Mouse (Mus musculus): ENCODE data around the gene Pbx2. TPM values are rescaled to one million over a fixed set of nuclear protein-coding genes. Genes with fewer than 3 reads are reported as not detected.
A peak's percentile ranks its signal among the peaks of the same experiment; 100 is the strongest.

Gene Pbx2
- polyA plus RNA-seq, 1 experiment, result 18.1 TPM

DNA sequence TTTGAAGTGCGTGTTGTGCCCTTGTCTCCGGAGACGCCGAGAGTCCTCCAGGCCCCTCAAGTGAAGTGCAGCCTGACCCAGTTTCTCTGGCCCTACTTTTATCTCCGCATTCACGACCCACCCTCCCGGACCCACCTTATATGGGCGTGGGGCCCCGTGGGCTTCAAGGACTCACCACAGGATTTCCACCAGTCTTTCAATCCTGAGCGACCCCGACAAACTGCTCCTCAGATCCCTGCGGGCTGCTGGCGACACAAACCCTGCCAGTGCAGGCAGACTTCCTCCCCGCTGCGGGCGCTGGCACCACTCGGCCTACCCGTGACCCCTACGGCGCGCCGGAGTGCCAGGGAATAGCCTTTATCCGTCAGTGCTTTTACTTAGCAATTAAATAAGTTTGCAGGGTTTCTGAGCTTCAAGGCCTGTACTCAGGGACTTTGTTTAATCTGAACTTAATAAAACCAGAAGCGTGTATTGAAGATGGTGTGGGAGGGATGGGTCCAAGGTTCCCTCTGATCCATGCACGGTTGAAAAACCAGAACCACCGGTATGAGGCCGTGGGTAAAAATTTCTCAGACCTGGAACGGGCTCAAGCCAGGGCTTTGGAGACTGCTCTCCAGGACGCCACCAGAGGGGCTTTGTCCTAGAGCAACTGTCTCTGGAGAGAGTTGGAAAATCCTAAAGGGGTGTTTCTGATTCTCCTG lies 37.0 kb downstream of the Pbx2 start, which contains the start of gene Ppt2:
TSS of gene Ppt2 (minus strand) at position 568 of the 701 bp plus-strand sequence.
- H3K27me3 ChIP-seq (ENCODE audit: control insufficient read depth, insufficient read depth, insufficient read length), result peaks cover 27% of the 10 kb centered on the region
- H3K79me3 ChIP-seq (ENCODE audit: low read depth), result no peaks in the 10 kb centered on the region
- H3K79me2 ChIP-seq (ENCODE audit: control insufficient read depth, insufficient read depth), result no peaks in the 10 kb centered on the region
- H3K36me3 ChIP-seq (ENCODE audit: control insufficient read depth, insufficient read depth), result no peaks in the 10 kb centered on the region
- peak within 1 kb of the TSS; percentile 75 for H3ac ChIP-seq (ENCODE audit: control insufficient read depth, insufficient read length, low read depth)
- TF ChIP-seq MYOD1 (IDR thresholded peaks at IDR 0.05; ENCODE audit: control insufficient read depth, insufficient read length, low read depth) (no peak), MYOG (IDR thresholded peaks at IDR 0.05; ENCODE audit: control insufficient read depth, extremely low read depth, insufficient read length) (no peak), CEBPB (IDR thresholded peaks at IDR 0.05; ENCODE audit: low read depth) (no peak), FOSL1 (IDR thresholded peaks at IDR 0.05; ENCODE audit: insufficient read depth, low read length, poor library complexity, severe bottlenecking) (no peak), MAX (IDR thresholded peaks at IDR 0.05) (no peak), USF1 (IDR thresholded peaks at IDR 0.05; ENCODE audit: low read depth) (no peak), CTCF (IDR thresholded peaks at IDR 0.05; ENCODE audit: control insufficient read depth, insufficient read depth, insufficient read length) (no peak)
- H3K4me3 ChIP-seq (ENCODE audit: insufficient read depth, poor library complexity, severe bottlenecking), result peak within 1 kb of the TSS; percentile 32

DNA sequence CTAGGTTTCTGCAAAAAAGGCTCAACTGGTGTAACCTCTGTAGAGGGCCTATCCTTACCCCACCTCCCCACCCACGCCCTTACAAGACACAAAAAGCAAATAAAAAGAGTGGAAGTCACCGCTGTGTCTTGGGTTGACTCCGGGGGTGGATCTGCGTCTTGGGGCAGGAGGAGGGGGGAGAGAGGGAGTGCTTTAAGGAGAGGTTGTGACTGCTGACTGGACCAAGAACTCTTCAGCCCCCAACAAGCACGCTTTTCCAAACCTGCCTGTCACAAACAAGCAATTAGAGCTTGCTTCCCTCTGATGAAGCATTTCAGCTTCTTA lies 37.5 kb downstream of the Pbx2 start:
- Histone ChIP-seq H3K79me2 (ENCODE audit: control insufficient read depth, insufficient read depth) (no peaks in the 10 kb centered on the region), H3K79me3 (ENCODE audit: low read depth) (no peaks in the 10 kb centered on the region), H3K27me3 (ENCODE audit: control insufficient read depth, insufficient read depth, insufficient read length) (peaks cover 31% of the 10 kb centered on the region), H3K36me3 (ENCODE audit: control insufficient read depth, insufficient read depth) (no peaks in the 10 kb centered on the region), H3K4me3 (ENCODE audit: insufficient read depth, poor library complexity, severe bottlenecking) (no peak overlapping the region), H3ac (ENCODE audit: control insufficient read depth, insufficient read length, low read depth) (no peak overlapping the region)
- TF ChIP-seq MYOG (IDR thresholded peaks at IDR 0.05; ENCODE audit: control insufficient read depth, extremely low read depth, insufficient read length), result no peak
- no peak for TF ChIP-seq CTCF (IDR thresholded peaks at IDR 0.05; ENCODE audit: control insufficient read depth, insufficient read depth, insufficient read length)
- TF ChIP-seq CEBPB (IDR thresholded peaks at IDR 0.05; ENCODE audit: low read depth), result no peak
- TF ChIP-seq FOSL1 (IDR thresholded peaks at IDR 0.05; ENCODE audit: insufficient read depth, low read length, poor library complexity, severe bottlenecking), result no peak
- TF ChIP-seq MAX (IDR thresholded peaks at IDR 0.05), result no peak
- TF ChIP-seq MYOD1 (IDR thresholded peaks at IDR 0.05; ENCODE audit: control insufficient read depth, insufficient read length, low read depth), result no peak
- no peak for TF ChIP-seq USF1 (IDR thresholded peaks at IDR 0.05; ENCODE audit: low read depth)

DNA sequence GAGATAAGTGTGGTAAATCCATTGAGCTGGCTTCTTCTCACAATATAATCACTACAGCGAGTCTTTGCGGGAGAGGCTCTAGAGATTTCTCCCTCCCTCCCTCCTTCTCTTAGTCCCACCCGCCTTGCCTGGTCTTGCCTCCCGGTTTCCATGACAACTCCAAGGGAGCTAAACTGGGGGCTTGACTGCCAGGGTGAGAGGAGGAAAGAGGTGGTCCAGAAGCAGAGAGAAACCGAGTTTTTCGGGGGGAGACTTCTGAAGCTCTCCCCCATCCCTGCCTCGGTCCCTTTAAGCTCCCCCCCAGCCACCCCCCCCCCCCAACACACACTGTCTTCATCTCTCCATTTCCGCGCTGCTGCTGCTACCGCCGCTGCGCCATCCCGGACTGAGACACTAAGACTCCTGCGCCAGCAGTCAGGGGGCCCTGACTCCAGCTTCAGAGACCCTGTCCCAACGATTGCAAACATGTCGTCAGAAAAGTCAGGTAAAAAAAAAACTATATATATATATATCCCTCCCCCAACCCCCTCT lies 38.2 kb downstream of the Pbx2 start, which contains the start of gene Prrt1:
TSS of gene Prrt1 (plus strand) at position 313 of the 531 bp plus-strand sequence.
- H3K79me3 ChIP-seq (ENCODE audit: low read depth), result no peaks in the 10 kb centered on the region
- peaks cover 38% of the 10 kb centered on the region for H3K27me3 ChIP-seq (ENCODE audit: control insufficient read depth, insufficient read depth, insufficient read length)
- H3K4me3 ChIP-seq (ENCODE audit: insufficient read depth, poor library complexity, severe bottlenecking), result no peak within 1 kb of the TSS

DNA sequence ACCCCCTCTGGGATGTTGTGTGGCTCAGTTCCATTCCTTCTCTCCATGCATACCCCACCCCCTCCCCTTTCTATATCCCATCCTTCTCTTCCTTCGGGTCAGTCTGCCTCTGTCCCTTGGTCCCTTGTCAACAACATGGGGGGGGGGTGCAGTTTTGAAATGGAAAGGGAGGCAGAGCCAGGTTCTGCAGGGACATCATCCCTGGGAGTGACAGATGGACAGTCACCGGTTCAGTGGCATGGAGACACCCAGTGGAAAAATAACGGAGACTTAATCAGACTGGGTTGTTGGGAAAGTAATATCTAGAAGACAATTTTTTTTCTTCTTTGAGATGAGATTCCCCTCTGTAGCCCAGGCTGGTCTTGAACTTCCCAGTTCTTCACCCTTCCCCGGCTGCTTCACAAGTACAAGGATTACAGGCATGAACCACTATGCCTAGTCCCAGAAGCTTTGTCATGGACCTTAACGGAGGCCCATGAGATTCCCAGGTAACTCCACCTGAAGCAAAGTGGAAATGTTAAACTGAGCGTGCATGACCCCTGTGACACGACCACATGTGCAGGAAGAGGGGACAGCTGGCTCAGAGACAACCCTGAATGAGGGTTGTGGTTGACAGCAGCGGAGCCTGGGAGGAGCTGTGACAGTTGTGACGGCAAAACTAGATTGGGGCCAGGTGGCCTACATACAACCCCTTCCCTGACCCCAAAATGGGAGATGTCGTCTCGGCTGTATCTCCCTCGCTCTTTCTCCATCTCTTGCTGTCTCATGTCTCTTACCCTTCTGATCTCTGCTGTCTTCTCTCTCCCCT lies 38.9 kb downstream of the Pbx2 start:
- no peak for TF ChIP-seq FOSL1 (IDR thresholded peaks at IDR 0.05; ENCODE audit: insufficient read depth, low read length, poor library complexity, severe bottlenecking)
- no peak for TF ChIP-seq CEBPB (IDR thresholded peaks at IDR 0.05; ENCODE audit: low read depth)
- TF ChIP-seq MYOG (IDR thresholded peaks at IDR 0.05; ENCODE audit: control insufficient read depth, extremely low read depth, insufficient read length), result no peak
- TF ChIP-seq USF1 (IDR thresholded peaks at IDR 0.05; ENCODE audit: low read depth), result no peak
- no peak for TF ChIP-seq MAX (IDR thresholded peaks at IDR 0.05)
- TF ChIP-seq MYOD1 (IDR thresholded peaks at IDR 0.05; ENCODE audit: control insufficient read depth, insufficient read length, low read depth), result no peak
- TF ChIP-seq CTCF (IDR thresholded peaks at IDR 0.05; ENCODE audit: control insufficient read depth, insufficient read depth, insufficient read length), result no peak
- no peak overlapping the region for H3K4me3 ChIP-seq (ENCODE audit: insufficient read depth, poor library complexity, severe bottlenecking)
- peaks cover 38% of the 10 kb centered on the region for H3K27me3 ChIP-seq (ENCODE audit: control insufficient read depth, insufficient read depth, insufficient read length)

More for the DNA sequence above, 38.2 kb downstream of the Pbx2 start, which contains the start of gene Prrt1:
- Histone ChIP-seq H3K36me3 (ENCODE audit: control insufficient read depth, insufficient read depth) (no peaks in the 10 kb centered on the region), H3ac (ENCODE audit: control insufficient read depth, insufficient read length, low read depth) (no peak within 1 kb of the TSS), H3K79me2 (ENCODE audit: control insufficient read depth, insufficient read depth) (no peaks in the 10 kb centered on the region)
- TF ChIP-seq FOSL1 (IDR thresholded peaks at IDR 0.05; ENCODE audit: insufficient read depth, low read length, poor library complexity, severe bottlenecking), result no peak

DNA sequence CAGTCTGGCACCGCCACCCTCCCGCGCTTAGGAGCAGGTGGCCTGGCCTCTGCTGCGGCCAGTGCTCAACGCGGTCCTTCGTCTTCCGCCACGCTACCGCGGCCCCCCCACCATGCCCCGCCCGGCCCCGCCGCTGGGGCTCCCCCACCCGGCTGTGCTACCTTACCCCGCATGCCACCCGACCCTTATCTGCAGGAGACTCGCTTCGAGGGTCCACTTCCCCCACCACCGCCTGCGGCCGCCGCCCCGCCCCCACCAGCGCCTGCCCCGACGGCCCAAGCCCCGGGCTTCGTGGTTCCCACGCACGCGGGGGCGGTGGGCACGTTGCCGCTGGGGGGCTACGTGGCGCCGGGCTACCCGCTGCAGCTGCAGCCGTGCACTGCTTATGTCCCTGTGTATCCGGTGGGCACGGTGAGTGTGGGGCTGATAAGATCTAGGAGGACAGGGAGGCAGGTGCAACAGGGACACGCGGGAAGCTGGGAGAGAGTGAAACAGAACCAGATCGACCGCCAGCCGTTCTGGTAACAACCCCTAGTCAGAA lies 39.8 kb downstream of the Pbx2 start:
- TF ChIP-seq CEBPB (IDR thresholded peaks at IDR 0.05; ENCODE audit: low read depth), result no peak
- TF ChIP-seq MAX (IDR thresholded peaks at IDR 0.05), result no peak
- TF ChIP-seq MYOG (IDR thresholded peaks at IDR 0.05; ENCODE audit: control insufficient read depth, extremely low read depth, insufficient read length), result no peak
- no peak for TF ChIP-seq CTCF (IDR thresholded peaks at IDR 0.05; ENCODE audit: control insufficient read depth, insufficient read depth, insufficient read length)
- TF ChIP-seq MYOD1 (IDR thresholded peaks at IDR 0.05; ENCODE audit: control insufficient read depth, insufficient read length, low read depth), result no peak
- no peak for TF ChIP-seq FOSL1 (IDR thresholded peaks at IDR 0.05; ENCODE audit: insufficient read depth, low read length, poor library complexity, severe bottlenecking)
- no peak for TF ChIP-seq USF1 (IDR thresholded peaks at IDR 0.05; ENCODE audit: low read depth)
- H3K79me2 ChIP-seq (ENCODE audit: control insufficient read depth, insufficient read depth), result no peaks in the 10 kb centered on the region
- no peak overlapping the region for H3K4me3 ChIP-seq (ENCODE audit: insufficient read depth, poor library complexity, severe bottlenecking)
- no peaks in the 10 kb centered on the region for H3K36me3 ChIP-seq (ENCODE audit: control insufficient read depth, insufficient read depth)
- H3K27me3 ChIP-seq (ENCODE audit: control insufficient read depth, insufficient read depth, insufficient read length), result peaks cover 38% of the 10 kb centered on the region
- no peak overlapping the region for H3ac ChIP-seq (ENCODE audit: control insufficient read depth, insufficient read length, low read depth)
- no peaks in the 10 kb centered on the region for H3K79me3 ChIP-seq (ENCODE audit: low read depth)

More for the DNA sequence above, 38.9 kb downstream of the Pbx2 start:
- H3ac ChIP-seq (ENCODE audit: control insufficient read depth, insufficient read length, low read depth), result no peak overlapping the region
- H3K79me2 ChIP-seq (ENCODE audit: control insufficient read depth, insufficient read depth), result no peaks in the 10 kb centered on the region
- H3K36me3 ChIP-seq (ENCODE audit: control insufficient read depth, insufficient read depth), result no peaks in the 10 kb centered on the region
- H3K79me3 ChIP-seq (ENCODE audit: low read depth), result no peaks in the 10 kb centered on the region
